20 mouse cellular contexts compared by ENCODE assay signal in the genomic region with DNA sequence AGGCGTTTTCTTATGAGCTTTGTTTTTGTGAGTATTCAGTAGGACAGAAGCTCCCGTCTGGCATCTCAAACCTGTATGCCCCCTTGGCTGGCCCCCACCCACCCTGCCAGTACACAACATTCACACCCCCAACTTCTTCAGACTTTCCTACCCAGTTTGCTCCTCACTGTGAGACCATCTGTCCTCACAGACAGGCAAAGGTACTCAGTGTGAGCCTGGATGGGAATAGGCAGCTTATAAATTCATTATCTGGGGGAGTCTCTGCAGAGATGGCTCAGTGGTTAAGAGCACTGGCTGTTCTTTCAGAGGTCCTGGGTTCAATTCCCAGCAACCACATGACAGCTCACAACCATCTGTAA. TPM values are rescaled to one million over a fixed set of nuclear protein-coding genes. Genes with fewer than 3 reads are reported as not detected.
DNase-seq lines count a peak whose midpoint lies in the region; ATAC-seq and TF ChIP-seq lines count a peak whose summit lies in the region.
"Had no signal": no experiment of that assay in that cellular context is flagged by ENCODE, and none has a peak within 500 bp of the region (broad histone marks: within the 10 kb centered on the region; RNA-seq: fewer than 3 reads in every experiment).

No protein-coding gene starts in this region.

- no peak for DNase-seq in heart, adult 2 months
- no peak for DNase-seq in heart, postnatal 10 days
- no peak for DNase-seq in ES-E14 (ENCODE audit: low read depth, low spot score)
- peak; percentile 37 to 38 for DNase-seq in cerebellum, adult 18-20 months
- no peak for DNase-seq in testis, postnatal 14 days (ENCODE audit: low spot score)
- no peak for DNase-seq in urinary bladder, postnatal 25 days (ENCODE audit: low spot score)
- DNase-seq: adrenal gland, postnatal 25 days; B cell, adult 2 months; embryo, embryonic 11 days; forebrain, postnatal 0 days; gastrocnemius, adult 2 months; kidney, adult 8-10 months; kidney, postnatal 36 days; right cerebral cortex, postnatal 25 days; thymus, adult 2 months had no signal

- H3K9me3 ChIP-seq in ES-E14 (ENCODE audit: control insufficient read depth, insufficient read depth, low read depth, low read length) = no peaks in the 10 kb centered on the region
- no peaks in the 10 kb centered on the region for H3K9me3 ChIP-seq in embryonic facial prominence, embryonic 15.5 days (replicated peaks)
- H3K9me3 ChIP-seq: hindbrain, embryonic 12.5 days had no signal

- TF ChIP-seq EP300 in heart, adult 2 months (IDR thresholded peaks at IDR 0.05; ENCODE audit: insufficient read depth, low read depth, low read length) = no peak

- no peak for TF ChIP-seq CTCF in heart, adult 2 months (IDR thresholded peaks at IDR 0.05)

- no peak overlapping the region for H3K4me2 ChIP-seq in embryonic facial prominence, embryonic 15.5 days (replicated peaks)
- H3K4me2 ChIP-seq: hindbrain, embryonic 12.5 days; midbrain, embryonic 11.5 days had no signal

- peaks cover 6% of the 10 kb centered on the region for H3K4me1 ChIP-seq in heart, adult 2 months (ENCODE audit: control insufficient read depth, insufficient read depth, low read length)
- peaks cover 0 to 12% of the 10 kb centered on the region in 2 experiments; a peak in 3 of 4 replicates for H3K4me1 ChIP-seq in ES-E14 (ENCODE audit: control insufficient read depth in 2 of 2, insufficient read depth in 2 of 2, low read length in 2 of 2, poor library complexity in 1 of 2)
- no peaks in the 10 kb centered on the region for H3K4me1 ChIP-seq in embryonic facial prominence, embryonic 15.5 days

- H3K36me3 ChIP-seq in heart, adult 2 months (ENCODE audit: control insufficient read depth, insufficient read depth, low read length) = no peaks in the 10 kb centered on the region
- no peaks in the 10 kb centered on the region for H3K36me3 ChIP-seq in ES-E14 (ENCODE audit: control insufficient read depth, insufficient read depth, low read length, poor library complexity, severe bottlenecking)
- H3K36me3 ChIP-seq in embryonic facial prominence, embryonic 15.5 days = no peaks in the 10 kb centered on the region
- H3K36me3 ChIP-seq: hindbrain, embryonic 12.5 days had no signal

- no peaks in the 10 kb centered on the region for H3K79me2 ChIP-seq in heart, adult 2 months (replicated peaks; ENCODE audit: control insufficient read depth, insufficient read depth, low read length)

- no peak overlapping the region for H3K4me3 ChIP-seq in heart, adult 2 months
- H3K4me3 ChIP-seq in ES-E14 (ENCODE audit: insufficient read depth in 1 of 2, low read depth in 1 of 2, low read length in 2 of 2, poor library complexity in 1 of 2, severe bottlenecking in 1 of 2) = no peak overlapping the region
- no peak overlapping the region for H3K4me3 ChIP-seq in embryonic facial prominence, embryonic 15.5 days (replicated peaks)
- H3K4me3 ChIP-seq: erythroblast, embryonic 14.5 days; gastrocnemius, adult 2 months; hindbrain, embryonic 12.5 days had no signal

- H3K9ac ChIP-seq in heart, adult 2 months (ENCODE audit: low read depth, low read length) = no peak overlapping the region
- no peak overlapping the region for H3K9ac ChIP-seq in ES-E14 (ENCODE audit: insufficient read depth, low read depth, low read length, poor library complexity, severe bottlenecking)
- no peak overlapping the region for H3K9ac ChIP-seq in embryonic facial prominence, embryonic 15.5 days
- H3K9ac ChIP-seq: forebrain, postnatal 0 days; hindbrain, embryonic 12.5 days had no signal

- WGBS in heart, adult 2 months = 72% methylated on average over 2 of the region's 2 CpGs
- 53% methylated on average over 2 of the region's 2 CpGs for WGBS in embryonic facial prominence, embryonic 15.5 days

- H3K27ac ChIP-seq in heart, adult 2 months = peak overlapping the region; percentile 8; the same call in 1 of the 2 replicates
- peak overlapping the region; percentile 19; the same call in 1 of the 2 replicates for H3K27ac ChIP-seq in ES-E14 (ENCODE audit: insufficient read depth, low read depth, low read length, poor library complexity, severe bottlenecking)
- peak overlapping the region; percentile 61; the same call in 1 of the 2 replicates for H3K27ac ChIP-seq in embryonic facial prominence, embryonic 15.5 days (replicated peaks)
- H3K27ac ChIP-seq: hindbrain, embryonic 12.5 days had no signal

- no peak for ATAC-seq in embryonic facial prominence, embryonic 15.5 days (ENCODE audit: insufficient number of reproducible peaks, low FRiP score, low TSS enrichment, low read depth)
- no peak for ATAC-seq in megakaryocyte, adult 5-6 weeks (ENCODE audit: poor library complexity, severe bottlenecking)
- ATAC-seq: forebrain, postnatal 0 days had no signal

- intact Hi-C loops in heart, adult 2 months (cut with DNase I) = no loop called here
- intact Hi-C loops in heart, postnatal 10 days (cut with DNase I) = no loop called here

- no peak for TF ChIP-seq POLR2A in heart, adult 2 months (IDR thresholded peaks at IDR 0.05; ENCODE audit: insufficient read depth, low read depth, low read length)

- in situ Hi-C loops in ES-E14 (cut with MboI; ENCODE audit: low sequenced_read_pairs in 2 of 2, unreplicated experiment in 2 of 2) = no loop called here

- no peaks in the 10 kb centered on the region for H3K27me3 ChIP-seq in heart, adult 2 months (ENCODE audit: control insufficient read depth, insufficient read depth, low read length)
- no peaks in the 10 kb centered on the region for H3K27me3 ChIP-seq in embryonic facial prominence, embryonic 15.5 days
- H3K27me3 ChIP-seq: hindbrain, embryonic 12.5 days had no signal

TF ChIP-seq in ES-E14, 5 proteins besides CTCF, POLR2A, EP300 and RAD21:
- TF ChIP-seq HCFC1 (IDR thresholded peaks at IDR 0.05; ENCODE audit: borderline replicate concordance, insufficient read depth, low read length) = no peak
- no peak for TF ChIP-seq CHD2 (IDR thresholded peaks at IDR 0.05; ENCODE audit: low read depth, low read length)
- TF ChIP-seq MAFK (IDR thresholded peaks at IDR 0.05; ENCODE audit: insufficient read depth, low read depth, low read length) = no peak
- TF ChIP-seq ZC3H11A (IDR thresholded peaks at IDR 0.05; ENCODE audit: borderline replicate concordance, low read depth, low read length) = no peak

RNA-seq across cellular contexts. Expression of gene Ppp1cb, which starts 20.1 kb away (rescaled TPM):
- total RNA-seq in heart, adult 2 months (2021) = 100 to 1,000 TPM; 423 to 471 TPM
- 82.1 and 188 TPM in 2 replicates for polyA plus RNA-seq in heart, adult 2 months (2012; rRNA removed)
- total RNA-seq in heart, postnatal 10 days (2021) = 100 to 1,000 TPM; 446 to 490 TPM
- 68.4 and 108 TPM in 2 replicates for total RNA-seq in ES-E14 (2012; rRNA removed)
- 180 and 183 TPM in 2 replicates for polyA plus RNA-seq in embryonic facial prominence, embryonic 15.5 days (2015; fragmentation: Nextera tagmentation; extraction: Ambion mirVana)
- total RNA-seq in megakaryocyte, adult 5-6 weeks (2015) = 167 and 177 TPM in 2 replicates
- 205 and 247 TPM in 2 replicates for total RNA-seq in megakaryocyte, adult 5-6 weeks (2017)

Comparison
In these comparisons a context has a peak if more than half of its experiments do, and no peak if none do; other contexts are left out.
1. DNase-seq: peak in cerebellum, adult 18-20 months (2 of 2); none in heart, adult 2 months (0 of 2), heart, postnatal 10 days (0 of 2), ES-E14 (single experiment), testis, postnatal 14 days (single experiment) and urinary bladder, postnatal 25 days (single experiment).
2. H3K27ac ChIP-seq: peak in every context shown above with its lines; median percentile 61 in embryonic facial prominence, embryonic 15.5 days; 19 in ES-E14; 8 in heart, adult 2 months.